Mouse (Mus musculus) adrenal gland, postnatal 4 days (tissue): ENCODE measurements around the gene Mpl. TPM values are rescaled to one million over a fixed set of nuclear protein-coding genes. Genes with fewer than 3 reads are reported as not detected.

Experiments
- total RNA-seq, 2 experiments: library from RNA; stranded (reverse); gene quantifications; 2 replicates each; pipeline ENCODE4 v1.2.3; 2021

The Mpl gene
- total RNA-seq, 2 experiments from 2014 or later: 0.17 to 0.54 TPM

Other genes with a start within 250 kb of the Mpl start
- 100 to 1,000 TPM; 102 to 120 TPM for gene Ptprf, start 166.1 kb downstream of the Mpl start, total RNA-seq
- 10 to 100 TPM; 38.6 to 39.3 TPM for gene Szt2, start 48.2 kb downstream of the Mpl start, total RNA-seq
- gene Med8, start 48.2 kb downstream of the Mpl start, total RNA-seq: 10 to 100 TPM; 76.5 to 78.8 TPM
- gene Elovl1, start 29.4 kb downstream of the Mpl start, total RNA-seq: 10 to 100 TPM; 75.5 to 84.0 TPM
- gene Cdc20, start 20.2 kb downstream of the Mpl start, total RNA-seq: 10 to 100 TPM; 41.3 to 42.0 TPM
- gene Tie1, start 32.5 kb upstream of the Mpl start, total RNA-seq: 10 to 100 TPM; 55.6 to 56.8 TPM
- gene 2610528J11Rik, start 69.5 kb upstream of the Mpl start, total RNA-seq: 1 to 10 TPM; 1.1 to 5.1 TPM
- gene Tmem125, start 86.5 kb upstream of the Mpl start, total RNA-seq: 1 to 10 TPM; 1.2 to 1.9 TPM
- gene Cfap57, start 163.3 kb upstream of the Mpl start, total RNA-seq: under 1 TPM; 0.08 to 0.11 TPM
- 10 to 100 TPM; 72.5 to 84.1 TPM for gene Ebna1bp2, start 163.3 kb upstream of the Mpl start, total RNA-seq
- gene Olfr62, start 201.4 kb upstream of the Mpl start, total RNA-seq: not detected
- not detected for gene Olfr1342, start 235.2 kb upstream of the Mpl start, total RNA-seq
- not detected for gene Olfr1341, start 246.0 kb upstream of the Mpl start, total RNA-seq